Mouse (Mus musculus) MEL (cell line): Measurements from ENCODE around the gene Tmem19. TPM values are rescaled to one million over a fixed set of nuclear protein-coding genes. Genes with fewer than 3 reads are reported as not detected.

ENCODE experiments used
- DNase-seq: peaks from one replicate; pipeline ENCODE4 v3.0.0; 2011; ENCODE audit warnings: low read depth, low spot score
- H3K27ac ChIP-seq: 2 replicates; pipeline ENCODE4 v1.5.1; 2012; ENCODE audit warnings: low read depth, mild to moderate bottlenecking, control low read depth, low read length, moderate library complexity; ENCODE audit not compliant: control insufficient read depth
- H3K27me3 ChIP-seq, 2 experiments: fragments of 150-350 bp in 1 of 2; sonication (generic) in 1 of 2; 2 replicates each; pipeline ENCODE4 v1.6.1; 2012; ENCODE audit warnings: low read length in 2 of 2, mild to moderate bottlenecking in 2 of 2, improper control_type of control experiment in 1 of 2, moderate library complexity in 1 of 2; ENCODE audit not compliant: insufficient read depth in 2 of 2, control insufficient read depth in 1 of 2
- H3K36me3 ChIP-seq, 2 experiments: 2 replicates each; pipeline ENCODE4 v1.6.1; 2012 to 2014; ENCODE audit warnings: low read length in 2 of 2, improper control_type of control experiment in 1 of 2, inconsistent platforms in 1 of 2, mild to moderate bottlenecking in 1 of 2; ENCODE audit not compliant: insufficient read depth in 2 of 2, control insufficient read depth in 1 of 2
- H3K4me1 ChIP-seq, 2 experiments: fragments of 150-350 bp in 1 of 2; sonication (generic) in 1 of 2; 2 replicates each; pipeline ENCODE4 v1.6.1; 2012; ENCODE audit warnings: low read length in 2 of 2, improper control_type of control experiment in 1 of 2, mild to moderate bottlenecking in 1 of 2; ENCODE audit not compliant: insufficient read depth in 2 of 2, control insufficient read depth in 1 of 2
- H3K4me3 ChIP-seq, 2 experiments: fragments of 150-350 bp in 1 of 2; sonication (generic) in 1 of 2; 2 replicates each; pipeline ENCODE4 v1.5.1; 2012; ENCODE audit warnings: low read depth in 2 of 2, low read length in 2 of 2, mild to moderate bottlenecking in 2 of 2, moderate library complexity in 2 of 2, control low read depth in 1 of 2, improper control_type of control experiment in 1 of 2; ENCODE audit not compliant: control insufficient read depth in 1 of 2, insufficient read depth in 1 of 2
- H3K79me2 ChIP-seq: 2 replicates; pipeline ENCODE4 v1.6.1; 2012; ENCODE audit warnings: mild to moderate bottlenecking, low read length, moderate library complexity; ENCODE audit not compliant: control insufficient read depth, poor library complexity, insufficient read depth
- H3K9ac ChIP-seq: 2 replicates; pipeline ENCODE4 v1.6.1; 2012; ENCODE audit warnings: low read depth, mild to moderate bottlenecking, control low read depth, low read length, moderate library complexity; ENCODE audit not compliant: control insufficient read depth, poor library complexity, severe bottlenecking
- H3K9me3 ChIP-seq: fragments of 150-350 bp; sonication (generic); replicated peaks from 2 replicates; pipeline ENCODE4 v1.6.1; 2012; ENCODE audit warnings: mild to moderate bottlenecking, low read length, improper control_type of control experiment, moderate library complexity; ENCODE audit not compliant: insufficient read depth
- BHLHE40 ChIP-seq: IDR thresholded peaks from 2 replicates; pipeline ENCODE4 v1.6.1; 2012; ENCODE audit warnings: low read depth, mild to moderate bottlenecking, inconsistent platforms, low read length, improper control_type of control experiment, borderline replicate concordance
- ELF1 ChIP-seq: IDR thresholded peaks from 2 replicates; pipeline ENCODE4 v1.6.1; 2014; ENCODE audit warnings: low read depth, mild to moderate bottlenecking, inconsistent platforms, low read length, improper control_type of control experiment, moderate library complexity
- EP300 ChIP-seq, 2 experiments: IDR thresholded peaks; 2 replicates each; pipeline ENCODE4 v1.6.1; 2011; ENCODE audit warnings: improper control_type of control experiment in 2 of 2, low read length in 2 of 2, low read depth in 1 of 2, mild to moderate bottlenecking in 1 of 2
- ETS1 ChIP-seq: IDR thresholded peaks from 2 replicates; pipeline ENCODE4 v1.6.1; 2012; ENCODE audit warnings: low read depth, mild to moderate bottlenecking, inconsistent platforms, low read length, improper control_type of control experiment, moderate library complexity
- GATA1 ChIP-seq: IDR thresholded peaks from 2 replicates; pipeline ENCODE4 v1.6.1; 2011; ENCODE audit warnings: low read depth, low read length, improper control_type of control experiment
- HCFC1 ChIP-seq: IDR thresholded peaks from 2 replicates; pipeline ENCODE4 v1.6.1; 2012; ENCODE audit warnings: low read depth, mild to moderate bottlenecking, inconsistent platforms, low read length, improper control_type of control experiment, moderate library complexity
- JUND ChIP-seq: IDR thresholded peaks from 2 replicates; pipeline ENCODE4 v1.6.1; 2011; ENCODE audit warnings: low read depth, mild to moderate bottlenecking, improper control_type of control experiment, low read length
- KAT2A ChIP-seq: conservative IDR thresholded peaks from 2 replicates; pipeline ENCODE4 v1.6.1; 2012; ENCODE audit warnings: low read depth, low read length, improper control_type of control experiment, inconsistent platforms
- MAZ ChIP-seq: IDR thresholded peaks from 2 replicates; pipeline ENCODE4 v1.6.1; 2012; ENCODE audit warnings: low read depth, mild to moderate bottlenecking, inconsistent platforms, low read length, improper control_type of control experiment
- MYB ChIP-seq: IDR thresholded peaks from 2 replicates; pipeline ENCODE4 v1.6.1; 2011; ENCODE audit warnings: mild to moderate bottlenecking, low read depth, low read length, improper control_type of control experiment
- NRF1 ChIP-seq: IDR thresholded peaks from 2 replicates; pipeline ENCODE4 v1.6.1; 2014; ENCODE audit warnings: low read depth, mild to moderate bottlenecking, inconsistent platforms, low read length, improper control_type of control experiment, moderate library complexity; ENCODE audit not compliant: poor library complexity, insufficient read depth, severe bottlenecking
- POLR2AphosphoS5 ChIP-seq: IDR thresholded peaks from 2 replicates; pipeline ENCODE4 v1.6.1; 2012; ENCODE audit warnings: low read depth, borderline replicate concordance, mild to moderate bottlenecking, inconsistent platforms, low read length, moderate library complexity, mixed read lengths
- RAD21 ChIP-seq: IDR thresholded peaks from 2 replicates; pipeline ENCODE4 v1.6.1; 2011; ENCODE audit warnings: mild to moderate bottlenecking, low read depth, low read length, improper control_type of control experiment
- SMC3 ChIP-seq: IDR thresholded peaks from 2 replicates; pipeline ENCODE4 v1.6.1; 2011; ENCODE audit warnings: low read depth, low read length, improper control_type of control experiment
- TAL1 ChIP-seq: IDR thresholded peaks from 2 replicates; pipeline ENCODE4 v1.6.1; 2012; ENCODE audit warnings: mild to moderate bottlenecking, inconsistent platforms, low read length, moderate library complexity, mixed read lengths
- TBP ChIP-seq: IDR thresholded peaks from 2 replicates; pipeline ENCODE4 v1.8.0; 2011; ENCODE audit warnings: low read depth, low read length, improper control_type of control experiment
- TCF12 ChIP-seq: IDR thresholded peaks from 2 replicates; pipeline ENCODE4 v1.6.1; 2014; ENCODE audit warnings: low read depth, mild to moderate bottlenecking, inconsistent platforms, low read length, improper control_type of control experiment, moderate library complexity
- USF1 ChIP-seq: IDR thresholded peaks from 2 replicates; pipeline ENCODE4 v1.6.1; 2014; ENCODE audit warnings: low read depth, mild to moderate bottlenecking, inconsistent platforms, low read length, improper control_type of control experiment, moderate library complexity
- polyA plus RNA-seq, 2 experiments: library from polyadenylated mRNA; stranded (reverse) in 1 of 2; unstranded in 1 of 2; fragments of >175 nt in 1 of 2; fragments of >200 nt in 1 of 2; gene quantifications; 2 replicates each; pipeline versions ENCODE4 v1.2.1 to v1.2.4; 2012; ENCODE audit warnings: low replicate concordance in 2 of 2, low read depth in 1 of 2; ENCODE audit not compliant: insufficient read length in 2 of 2, insufficient read depth in 1 of 2, missing spikeins in 1 of 2
- total RNA-seq: library from RNA; depleted of rRNA; stranded (reverse); fragments of 300-350 nt; gene quantifications from 2 replicates; pipeline ENCODE4 v1.2.3, GENCODE M21; 2012

Tmem19 gene
- total and polyA plus RNA-seq, 3 experiments, result 10.7 to 16.6 TPM; not detected in 1

DNA sequence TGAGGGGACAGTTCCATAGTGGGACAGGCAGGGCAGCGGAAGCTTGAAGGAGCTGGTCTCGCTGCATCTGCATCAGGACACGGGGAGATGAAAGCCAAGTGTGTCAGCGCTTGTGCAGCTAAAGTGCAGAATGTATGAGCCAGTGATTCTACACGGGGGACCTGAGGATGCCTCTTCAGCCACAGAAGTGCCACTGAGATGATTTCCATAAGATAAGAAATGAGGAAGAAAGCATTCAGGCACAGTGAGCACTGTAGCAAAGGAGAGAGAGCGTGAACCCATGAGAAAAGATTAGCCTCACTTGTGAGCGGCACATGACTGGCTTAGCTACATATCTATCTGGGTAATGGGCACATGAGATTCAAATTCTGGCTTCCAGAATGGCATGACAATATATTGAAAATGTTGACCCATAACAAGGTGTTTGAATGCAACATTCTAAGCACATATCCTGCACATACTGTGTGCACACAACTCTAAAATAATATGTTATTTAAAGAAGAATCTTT lies 22.4 kb downstream of the Tmem19 start:
- H3K4me3 ChIP-seq, result no peak overlapping the region
- H3K9ac ChIP-seq, result no peak overlapping the region
- no peak overlapping the region for H3K27ac ChIP-seq
- H3K9me3 ChIP-seq, result no peaks in the 10 kb centered on the region
- DNase-seq, result peak; percentile 56
- H3K36me3 ChIP-seq, result peaks cover 0 to 7% of the 10 kb centered on the region in 2 experiments; a peak in 2 of 4 replicates
- TF ChIP-seq JUND, result no peak
- TF ChIP-seq MYB, result no peak
- TF ChIP-seq TCF12, result no peak
- TF ChIP-seq USF1, result peak; percentile 74
- no peak for TF ChIP-seq MAZ
- TF ChIP-seq RAD21, result no peak
- TF ChIP-seq BHLHE40, result peak; percentile 89; the same call in 1 of the 2 replicates
- TF ChIP-seq HCFC1, result no peak
- TF ChIP-seq GATA1, result 0 out of 2 replicates have a peak, but pooled peaks have one; percentile 34
- TF ChIP-seq EP300 (IDR thresholded peaks at IDR 0.05; ENCODE audit: low read depth in 1 of 2, low read length in 2 of 2), result no peak
- no peak for TF ChIP-seq POLR2AphosphoS5
- TF ChIP-seq TAL1, result no peak
- TF ChIP-seq SMC3, result no peak
- peaks cover 0 to 3% of the 10 kb centered on the region in 2 experiments; a peak in 1 of 4 replicates for H3K4me1 ChIP-seq
- no peaks in the 10 kb centered on the region for H3K27me3 ChIP-seq
- no peaks in the 10 kb centered on the region for H3K79me2 ChIP-seq

GRCm38 (mm10) chr10:115336901-115337300 lies 25.4 kb downstream of the Tmem19 start:
- H3K4me3 ChIP-seq, result no peak overlapping the region
- H3K9ac ChIP-seq, result no peak overlapping the region
- no peak for DNase-seq
- TF ChIP-seq USF1 (no peak), TBP (no peak), KAT2A (no peak), BHLHE40 (no peak), ELF1 (no peak)
- no peaks in the 10 kb centered on the region for H3K9me3 ChIP-seq
- H3K4me1 ChIP-seq, result peaks cover 0 to 3% of the 10 kb centered on the region in 2 experiments; a peak in 1 of 4 replicates
- no peaks in the 10 kb centered on the region for H3K79me2 ChIP-seq
- no peak overlapping the region for H3K27ac ChIP-seq
- no peaks in the 10 kb centered on the region for H3K27me3 ChIP-seq
- H3K36me3 ChIP-seq, result peaks cover 0 to 2% of the 10 kb centered on the region in 2 experiments; a peak in 1 of 4 replicates

GRCm38 (mm10) chr10:115333528-115333927 lies 28.8 kb downstream of the Tmem19 start:
- Histone ChIP-seq H3K36me3 (no peaks in the 10 kb centered on the region), H3K27ac (no peak overlapping the region), H3K9me3 (no peaks in the 10 kb centered on the region), H3K27me3 (no peaks in the 10 kb centered on the region; a peak in 1 of 4 replicates), H3K9ac (no peak overlapping the region), H3K4me3 (no peak overlapping the region), H3K79me2 (no peaks in the 10 kb centered on the region), H3K4me1 (no peaks in the 10 kb centered on the region)
- DNase-seq, result no peak
- TF ChIP-seq USF1 (no peak), NRF1 (no peak), ETS1 (no peak), SMC3 (no peak), KAT2A (no peak)
